Mouse (Mus musculus) kidney, postnatal 14 days (tissue): ENCODE data around the gene Sdhaf1.
A peak's percentile ranks its signal among the peaks of the same experiment; 100 is the strongest.

Experiments
- DNase-seq: peaks from one replicate; pipeline ENCODE4 v3.0.0; 2022; ENCODE audit warnings: mixed read lengths

Sdhaf1 gene

DNA sequence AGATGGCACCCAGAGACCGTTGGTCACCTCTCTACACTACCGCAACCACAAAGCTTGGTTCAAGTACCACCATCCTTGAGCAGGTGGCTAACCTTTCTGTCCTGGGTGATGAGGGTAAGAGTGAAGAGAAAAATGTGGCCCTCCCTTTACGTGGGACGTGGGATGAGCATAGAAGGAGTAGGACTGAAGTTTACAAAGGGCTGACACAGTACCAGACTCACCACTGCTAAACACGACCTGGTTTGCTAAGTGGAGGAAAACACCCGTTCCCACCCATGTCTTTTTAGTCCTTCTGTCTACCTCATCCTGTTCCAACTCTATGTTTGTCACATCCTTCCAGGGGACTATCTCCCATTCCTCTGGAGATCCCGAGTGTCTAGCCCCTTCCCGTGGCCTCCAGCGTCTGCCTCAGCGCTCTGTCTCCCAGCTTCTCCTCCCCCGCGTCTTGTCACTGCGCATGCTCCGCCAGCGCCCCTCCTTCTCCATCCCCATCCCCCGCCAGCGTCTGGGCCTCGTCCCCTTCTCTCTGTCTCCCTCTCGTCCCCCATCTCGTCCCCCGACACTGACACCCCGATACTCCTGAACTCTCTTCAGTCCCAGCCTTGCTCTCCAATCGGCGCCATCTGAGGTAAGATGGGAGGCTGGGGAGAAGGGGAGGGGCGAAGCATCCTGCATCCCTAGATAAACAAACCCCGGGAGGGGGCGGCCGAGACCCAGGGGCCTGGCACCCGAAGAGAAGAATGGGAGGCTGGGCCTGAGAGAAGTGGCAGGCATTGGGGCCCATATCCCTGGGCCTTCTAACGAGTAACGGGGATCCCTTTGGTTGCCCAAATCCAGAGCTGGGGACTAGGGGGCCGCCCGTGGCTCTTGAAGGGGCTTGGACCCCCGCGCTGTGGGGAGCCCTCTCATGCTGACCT is 32.2 kb downstream of the Sdhaf1 start, which contains the start of gene Clip3:
Gene Clip3, plus strand, starts transcription at position 514 of the 917 bp plus-strand sequence.
- DNase-seq, result peak; percentile 73

GRCm38 (mm10) chr7:30289714-30290399 is 33.8 kb downstream of the Sdhaf1 start:
- DNase-seq, result no peak

DNA sequence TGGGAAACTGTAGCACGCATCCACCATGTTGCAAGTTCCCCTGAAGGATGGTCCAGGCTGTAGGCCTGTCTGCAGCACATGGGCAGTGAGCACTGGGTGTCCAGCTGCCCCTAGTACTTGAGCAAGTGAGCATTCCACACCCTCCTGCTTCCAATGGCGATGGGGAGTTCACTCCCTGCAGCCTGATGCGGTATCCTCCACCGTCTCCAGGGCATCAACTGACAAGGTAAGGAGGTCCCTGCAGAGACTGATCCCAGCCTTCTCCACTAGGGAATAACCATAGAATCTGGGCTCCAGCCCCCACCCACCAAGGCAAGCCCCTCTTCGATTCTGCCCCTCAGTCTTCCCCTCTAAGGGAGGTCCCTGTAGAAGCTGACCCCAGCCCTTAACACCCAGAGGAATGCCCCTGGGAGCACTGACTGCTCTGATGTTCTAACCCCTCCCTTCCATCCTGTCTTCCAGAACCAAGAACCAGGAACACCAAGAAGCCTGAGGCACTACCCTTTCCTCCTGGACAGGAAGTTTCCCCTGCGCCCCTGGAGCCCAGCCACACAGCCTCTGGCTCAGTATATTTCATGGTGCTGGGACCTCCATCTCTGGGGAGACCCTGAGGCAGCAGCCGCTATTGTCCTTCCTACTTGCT is 34.5 kb downstream of the Sdhaf1 start:
- DNase-seq, result no peak

DNA sequence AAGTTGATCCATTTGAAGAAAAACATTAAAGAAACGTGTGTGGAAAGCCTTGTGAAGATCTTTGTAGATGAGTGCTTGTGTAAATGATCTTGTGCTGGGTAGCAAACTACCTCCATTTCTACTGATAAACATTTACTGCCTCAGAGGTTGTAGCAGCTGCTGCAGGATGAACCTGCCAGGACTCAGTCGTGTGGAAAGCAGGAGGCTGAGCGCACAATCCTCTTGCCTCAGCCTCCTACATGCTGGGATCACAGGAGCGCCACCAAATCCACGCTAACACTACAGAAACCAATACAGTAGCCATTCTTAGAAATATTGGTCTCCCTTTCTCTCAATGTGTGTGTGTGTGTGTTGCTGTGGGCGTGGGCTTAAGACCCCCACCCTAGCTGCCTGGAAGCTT is 35.6 kb downstream of the Sdhaf1 start:
- DNase-seq, result no peak

GRCm38 (mm10) chr7:30286701-30287410 is 36.8 kb downstream of the Sdhaf1 start:
- DNase-seq, result peak; percentile 57

DNA sequence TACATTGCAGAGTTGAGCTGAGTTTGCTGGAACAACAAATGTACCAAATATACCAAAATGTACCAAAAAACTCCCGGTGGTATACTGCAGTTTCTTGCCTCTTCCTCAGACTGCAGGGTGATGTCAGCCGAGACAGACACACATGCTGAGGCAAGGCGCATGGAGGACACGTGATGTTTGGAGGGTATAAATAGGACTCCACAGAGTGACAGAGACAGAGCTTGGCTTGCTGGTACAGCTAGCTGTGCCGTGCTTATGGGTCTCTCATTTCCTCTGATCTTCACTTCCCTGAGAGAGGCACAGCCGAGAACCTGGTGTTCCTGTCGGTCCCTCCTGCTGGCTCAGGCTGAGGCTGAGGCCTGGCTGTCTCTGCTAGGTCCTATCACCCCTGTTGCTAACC is 41.0 kb downstream of the Sdhaf1 start:
- DNase-seq, result no peak

- DNase-seq, result no peak
Measured at GRCm38 (mm10) chr7:30281522-30281921, 42.2 kb downstream of the Sdhaf1 start.

DNA sequence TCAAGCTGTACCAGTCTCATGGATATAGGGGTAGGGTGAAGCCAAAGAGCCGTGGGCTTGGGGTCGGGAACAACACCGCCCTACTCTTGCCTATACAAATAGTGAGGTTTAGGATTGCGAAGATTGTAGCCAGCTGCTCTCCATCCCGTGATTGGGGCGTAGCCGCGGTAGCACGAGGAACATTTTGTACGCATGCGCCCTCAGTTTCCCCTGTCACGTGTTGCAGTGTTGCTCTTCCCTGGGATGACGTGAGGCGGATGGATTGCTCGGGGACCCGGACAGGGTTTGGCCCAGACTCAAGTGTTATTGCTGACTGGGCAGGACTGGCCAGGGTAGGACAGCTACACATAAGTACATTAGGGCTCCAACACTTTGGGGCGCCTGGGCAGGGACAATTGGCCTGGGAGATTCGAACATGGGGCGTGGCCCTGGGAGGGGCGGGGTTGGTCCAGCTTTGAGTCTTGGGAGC is 43.0 kb downstream of the Sdhaf1 start:
- DNase-seq, result peak; percentile 91

DNA sequence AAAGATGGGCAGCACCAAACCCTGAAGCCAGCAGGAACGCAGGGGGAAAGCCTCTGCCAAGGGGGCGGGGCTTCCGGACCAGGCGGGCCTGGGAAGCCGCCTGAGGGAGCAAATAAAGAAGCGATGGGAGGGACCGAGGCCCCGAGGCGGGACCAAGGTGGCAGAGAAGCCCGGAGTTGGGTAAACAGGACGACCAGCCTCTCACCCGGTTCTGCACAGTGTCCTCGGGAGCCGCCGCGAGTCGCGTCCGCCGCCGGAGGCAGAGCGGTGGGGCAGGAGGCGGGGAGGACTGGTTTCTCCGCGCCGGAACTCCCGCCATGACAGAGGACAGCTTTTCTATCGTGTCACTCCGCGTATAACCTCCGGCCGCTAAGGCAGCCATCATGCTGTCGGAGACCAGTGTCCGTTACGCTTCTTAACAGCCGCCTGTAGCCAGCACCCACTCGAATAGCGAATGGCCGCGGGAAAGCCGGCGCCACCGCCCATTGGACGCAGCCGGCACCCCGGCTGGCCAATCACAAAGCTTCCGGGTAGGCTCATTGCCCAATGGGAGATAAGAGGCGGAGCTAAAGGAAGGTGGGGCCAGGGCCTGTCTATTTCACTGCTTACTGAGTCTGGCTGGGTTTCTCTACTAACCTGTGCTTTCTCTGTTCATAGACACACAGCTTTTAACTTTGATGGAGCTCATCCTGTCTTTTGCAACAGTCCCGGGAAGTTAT is 43.6 kb downstream of the Sdhaf1 start, which contains the start of the genes Thap8 and Wdr62:
Gene Thap8, plus strand, starts transcription at position 144 of the 719 bp plus-strand sequence.
Gene Wdr62, minus strand, starts transcription at position 469 of the 719 bp plus-strand sequence.
- peak; percentile 95 for DNase-seq

DNA sequence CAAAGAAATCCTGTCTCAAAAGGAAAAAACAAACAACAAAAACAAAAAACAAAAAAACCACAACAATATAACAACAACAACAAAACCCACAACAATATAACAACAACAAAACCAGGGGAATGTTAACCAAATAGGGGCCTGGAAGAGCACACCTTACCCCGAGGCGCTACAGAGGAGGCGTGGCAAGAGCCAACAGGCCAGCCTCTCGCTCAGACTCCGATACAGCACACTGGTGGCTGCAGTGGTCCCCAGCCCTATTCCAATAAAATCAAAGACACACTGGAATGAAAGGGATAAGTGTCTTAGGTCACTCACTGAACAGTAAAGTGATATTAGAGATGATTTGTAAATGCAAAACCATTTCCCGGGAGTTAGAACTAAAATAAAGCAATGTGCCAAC is 44.2 kb downstream of the Sdhaf1 start:
- DNase-seq, result no peak

DNA sequence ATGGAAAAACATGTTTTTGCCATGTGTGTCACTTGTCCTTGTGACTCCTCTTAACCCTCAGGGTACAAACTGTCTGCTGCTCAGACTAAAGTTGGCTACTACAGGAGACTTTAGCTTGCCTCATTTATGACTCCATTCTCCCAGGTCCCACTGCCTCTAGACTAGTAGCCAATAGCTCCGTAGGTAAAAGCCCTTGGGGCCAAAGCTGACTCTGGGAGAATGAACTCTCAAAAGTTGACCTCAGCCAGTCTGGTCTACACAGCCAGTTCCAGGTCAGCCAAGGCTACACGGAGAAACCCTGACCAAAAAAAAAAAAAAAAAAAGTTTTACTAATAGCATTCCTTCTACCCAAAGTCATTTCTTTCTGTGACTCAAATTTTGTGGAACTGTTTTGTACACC is 44.8 kb downstream of the Sdhaf1 start:
- no peak for DNase-seq

DNA sequence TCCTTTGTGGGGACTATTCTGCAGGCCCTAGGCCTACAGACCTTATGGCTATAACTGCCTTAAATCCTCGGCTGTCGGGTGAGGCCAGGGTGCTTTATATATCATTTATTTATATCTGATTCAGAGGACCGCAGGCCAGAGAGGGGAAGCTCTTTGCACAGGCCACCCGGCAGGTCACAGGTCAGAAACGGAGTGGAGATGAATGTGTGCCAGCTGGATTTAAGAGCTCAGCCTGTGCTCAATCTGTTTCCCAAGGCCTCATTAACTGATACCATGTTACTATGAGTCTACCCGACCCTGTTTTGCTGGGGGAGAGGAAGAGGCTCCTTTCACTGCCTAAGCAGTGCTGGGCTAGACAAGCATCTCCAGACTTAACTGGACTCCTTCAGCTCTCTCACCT is 49.3 kb downstream of the Sdhaf1 start:
- no peak for DNase-seq
